10 mouse cellular contexts compared by ENCODE assay signal in the genomic region with DNA sequence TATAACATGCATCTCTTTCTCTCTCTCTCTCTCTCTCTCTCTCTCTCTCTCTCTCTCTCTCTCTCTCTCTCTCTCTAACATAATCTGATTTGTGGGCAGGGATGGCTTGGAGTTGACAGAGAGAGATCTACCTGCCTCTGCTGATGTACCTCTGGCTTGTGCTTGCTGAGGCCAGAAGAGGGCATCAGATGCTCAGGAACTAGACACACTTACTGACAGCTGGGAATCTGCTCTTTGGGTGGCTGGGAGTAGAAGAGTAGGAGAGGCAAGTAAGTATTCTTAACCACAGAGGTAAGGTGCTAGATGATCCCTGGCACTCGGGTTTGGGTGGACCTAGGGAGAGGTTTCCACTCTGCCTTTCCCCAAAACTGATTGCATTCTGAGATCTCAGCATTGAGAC. TPM values are rescaled to one million over a fixed set of nuclear protein-coding genes. Genes with fewer than 3 reads are reported as not detected.
DNase-seq lines count a peak whose midpoint lies in the region; ATAC-seq and TF ChIP-seq lines count a peak whose summit lies in the region.
"Had no signal": no experiment of that assay in that cellular context is flagged by ENCODE, and none has a peak within 500 bp of the region (broad histone marks: within the 10 kb centered on the region; RNA-seq: fewer than 3 reads in every experiment).

No protein-coding gene starts in this region.

- no peak overlapping the region for H3K4me2 ChIP-seq in kidney, embryonic 15.5 days
- H3K4me2 ChIP-seq: embryonic facial prominence, embryonic 12.5 days; limb, embryonic 13.5 days; neural tube, embryonic 12.5 days had no signal

- H3K27me3 ChIP-seq in kidney, embryonic 15.5 days, result no peaks in the 10 kb centered on the region
- H3K27me3 ChIP-seq: embryonic facial prominence, embryonic 12.5 days; limb, embryonic 13.5 days; neural tube, embryonic 12.5 days had no signal

- DNase-seq in kidney, adult 9 months, result peak; percentile 35
- DNase-seq in urinary bladder, adult 2 months (ENCODE audit: low spot score), result no peak
- no peak for DNase-seq in layer of hippocampus, adult 11-12 months (ENCODE audit: low spot score)

- WGBS in kidney, embryonic 15.5 days, result 80% methylated on average over 1 of the region's 1 CpGs

- H3K9me3 ChIP-seq in kidney, embryonic 15.5 days (replicated peaks), result no peaks in the 10 kb centered on the region
- H3K9me3 ChIP-seq: embryonic facial prominence, embryonic 12.5 days; limb, embryonic 13.5 days; neural tube, embryonic 12.5 days had no signal

- no peak overlapping the region for H3K27ac ChIP-seq in kidney, embryonic 15.5 days
- H3K27ac ChIP-seq in bone marrow macrophage, adult 2 months (ENCODE audit: insufficient read depth, low read depth, low read length), result no peak overlapping the region
- H3K27ac ChIP-seq: embryonic facial prominence, embryonic 12.5 days; limb, embryonic 13.5 days; neural tube, embryonic 12.5 days had no signal

- peak; percentile 36; the same call in 1 of the 2 replicates for TF ChIP-seq CTCF in bone marrow macrophage, adult 2 months (IDR thresholded peaks at IDR 0.05; ENCODE audit: low read depth, low read length)

- TF ChIP-seq POLR2A in bone marrow macrophage, adult 2 months (IDR thresholded peaks at IDR 0.05; ENCODE audit: borderline replicate concordance, low read depth, low read length), result no peak

- no peak overlapping the region for H3K4me3 ChIP-seq in kidney, embryonic 15.5 days (replicated peaks)
- no peak overlapping the region for H3K4me3 ChIP-seq in bone marrow macrophage, adult 2 months (ENCODE audit: insufficient read depth, low read length)
- H3K4me3 ChIP-seq: embryonic facial prominence, embryonic 12.5 days; limb, embryonic 13.5 days; neural tube, embryonic 12.5 days had no signal

- ATAC-seq in kidney, embryonic 15.5 days (replicated peaks; ENCODE audit: low FRiP score), result no peak
- peak; percentile 72 for ATAC-seq in CD4-positive, CD25-positive, alpha-beta regulatory T cell, adult 4 months
- peak; percentile 26; the same call in 1 of the 2 replicates for ATAC-seq in neutrophil, adult 5-6 weeks (ENCODE audit: extremely low read depth, insufficient number of reproducible peaks, low FRiP score, poor library complexity, severe bottlenecking)

- peaks cover 33% of the 10 kb centered on the region for H3K4me1 ChIP-seq in kidney, embryonic 15.5 days
- H3K4me1 ChIP-seq in bone marrow macrophage, adult 2 months (ENCODE audit: control insufficient read depth, insufficient read depth, low read length), result peaks cover 33% of the 10 kb centered on the region

- no peak overlapping the region for H3K9ac ChIP-seq in kidney, embryonic 15.5 days
- H3K9ac ChIP-seq: embryonic facial prominence, embryonic 12.5 days; limb, embryonic 13.5 days; neural tube, embryonic 12.5 days had no signal

- no peaks in the 10 kb centered on the region for H3K36me3 ChIP-seq in kidney, embryonic 15.5 days
- H3K36me3 ChIP-seq: embryonic facial prominence, embryonic 12.5 days; limb, embryonic 13.5 days; neural tube, embryonic 12.5 days had no signal

RNA-seq across cellular contexts. Expression of a gene that starts 29.5 kb away (rescaled TPM):
- polyA plus RNA-seq in kidney, embryonic 15.5 days (2015; fragmentation: Nextera tagmentation; extraction: Ambion mirVana), result 38.9 and 39.8 TPM in 2 replicates
- polyA plus RNA-seq in CD4-positive, CD25-positive, alpha-beta regulatory T cell, adult 4 months (2017; shearing (Covaris generic)), result 10 to 100 TPM; 42.0 to 56.3 TPM
- polyA plus RNA-seq in bone marrow macrophage, adult 2 months (2012; ENCODE audit: insufficient read depth, insufficient read length, missing spikeins), result 41.4 and 45.8 TPM in 2 replicates
- 48.0 and 50.3 TPM in 2 replicates for total RNA-seq in neutrophil, adult 5-6 weeks (2017)
- 15.2 and 17.8 TPM in 2 replicates for polyA plus RNA-seq in urinary bladder, adult 2 months (2012; rRNA removed)
